Mouse (Mus musculus) embryonic fibroblast, embryonic 13.5 days (primary cell): ENCODE results near the gene Tiam1. TPM values are rescaled to one million over a fixed set of nuclear protein-coding genes. Genes with fewer than 3 reads are reported as not detected.

Experiments
- H3K27ac ChIP-seq: 2 replicates; pipeline ENCODE4 v1.5.1; 2012; ENCODE audit warnings: low read length, control low read depth, inconsistent platforms; ENCODE audit not compliant: insufficient read depth
- H3K4me1 ChIP-seq: 2 replicates; pipeline ENCODE4 v1.6.1; 2011; ENCODE audit warnings: low read length; ENCODE audit not compliant: control insufficient read depth, insufficient read depth
- H3K4me3 ChIP-seq: 2 replicates; pipeline ENCODE4 v1.5.1; 2011; ENCODE audit warnings: mild to moderate bottlenecking, control low read depth, low read length; ENCODE audit not compliant: insufficient read depth
- CTCF ChIP-seq: IDR thresholded peaks from 2 replicates; pipeline ENCODE4 v1.5.1; 2011; ENCODE audit warnings: mild to moderate bottlenecking, control low read depth, low read length, moderate library complexity, borderline replicate concordance; ENCODE audit not compliant: insufficient read depth
- POLR2A ChIP-seq: IDR thresholded peaks from 2 replicates; pipeline ENCODE4 v1.6.1; 2011; ENCODE audit warnings: low read depth, mild to moderate bottlenecking, control low read depth, low read length, moderate library complexity
- polyA plus RNA-seq: library from polyadenylated mRNA; stranded (reverse); fragments of >200 nt; gene quantifications from 2 replicates; pipeline ENCODE4 v1.2.4, GENCODE M21; 2011; ENCODE audit warnings: low read depth; ENCODE audit not compliant: missing spikeins, insufficient read length

The Tiam1 gene
- polyA plus RNA-seq, 1 experiment: 17.8 TPM

DNA sequence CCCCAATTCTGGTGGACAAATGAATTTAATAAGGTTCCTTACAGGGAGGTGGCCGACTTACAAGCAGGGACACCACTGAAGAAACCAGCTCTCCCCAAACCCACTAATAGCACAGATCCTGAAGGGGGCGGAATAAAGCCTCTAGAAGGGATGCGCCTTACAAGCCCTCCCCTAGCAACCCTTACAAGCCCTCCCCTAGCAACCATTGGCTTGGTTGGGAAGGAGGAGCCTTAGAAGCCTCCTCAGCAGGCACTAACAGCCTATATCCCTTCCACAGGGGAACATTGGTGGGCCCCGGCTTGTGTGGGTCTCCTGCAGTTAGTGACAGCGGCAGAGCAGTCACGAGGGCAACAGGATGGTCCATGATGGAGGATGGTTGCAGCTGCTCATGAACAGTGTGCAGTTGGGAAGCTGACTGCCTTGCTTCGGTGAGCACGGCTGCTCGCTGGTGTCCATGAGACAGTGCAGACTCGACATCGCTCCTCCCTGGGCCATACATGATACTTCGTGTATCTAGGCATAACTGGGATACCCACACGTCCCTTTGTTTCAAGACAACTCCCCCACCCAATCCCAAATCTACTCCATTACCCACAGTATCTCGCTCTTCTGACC, 90.6 kb downstream of the Tiam1 start:
- TF ChIP-seq POLR2A: no peak
- no peaks in the 10 kb centered on the region for H3K4me1 ChIP-seq
- H3K27ac ChIP-seq: no peak overlapping the region
- no peak overlapping the region for H3K4me3 ChIP-seq

DNA sequence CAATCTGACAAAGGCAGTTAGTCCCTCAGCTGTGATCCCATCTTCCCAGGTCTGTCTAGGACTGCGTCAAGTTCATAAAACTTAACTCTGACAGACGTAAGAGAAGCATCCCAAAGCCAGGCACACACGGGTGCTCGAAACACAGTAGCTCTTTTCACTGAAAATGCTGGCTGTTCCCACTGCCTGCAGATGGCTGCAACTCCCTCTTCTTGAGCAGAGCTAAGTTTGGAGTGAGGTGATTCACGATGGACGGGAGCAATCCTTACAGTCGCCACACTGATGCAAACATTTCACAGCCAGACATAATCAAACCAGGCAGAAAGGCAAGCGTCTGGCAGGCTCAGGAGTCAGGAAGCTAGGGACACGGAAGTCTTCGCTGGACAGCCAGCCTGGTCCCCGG, 91.2 kb downstream of the Tiam1 start:
- no peaks in the 10 kb centered on the region for H3K4me1 ChIP-seq
- no peak overlapping the region for H3K27ac ChIP-seq
- H3K4me3 ChIP-seq: no peak overlapping the region
- TF ChIP-seq POLR2A (no peak), CTCF (no peak)

DNA sequence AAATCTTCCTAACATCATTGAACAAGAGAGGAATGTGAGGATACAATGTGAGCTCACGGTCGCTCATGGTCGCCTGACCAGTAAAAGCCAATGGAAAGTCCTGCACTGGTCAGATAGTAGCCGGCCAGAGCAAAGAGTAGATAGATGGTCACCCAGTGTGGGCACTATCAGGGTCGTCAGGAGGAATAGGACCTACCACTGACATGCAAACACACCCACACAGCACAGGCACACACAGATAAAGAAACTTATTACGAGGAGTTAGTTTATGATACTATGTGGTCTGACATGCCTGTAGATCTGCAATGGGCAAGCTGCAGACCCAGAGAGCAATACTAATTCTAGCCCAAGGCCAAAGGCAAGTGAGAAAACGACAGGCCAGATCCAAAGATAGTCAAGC, 92.5 kb downstream of the Tiam1 start:
- H3K4me3 ChIP-seq: no peak overlapping the region
- no peak overlapping the region for H3K27ac ChIP-seq
- no peak for TF ChIP-seq CTCF
- TF ChIP-seq POLR2A: no peak
- no peaks in the 10 kb centered on the region for H3K4me1 ChIP-seq

DNA sequence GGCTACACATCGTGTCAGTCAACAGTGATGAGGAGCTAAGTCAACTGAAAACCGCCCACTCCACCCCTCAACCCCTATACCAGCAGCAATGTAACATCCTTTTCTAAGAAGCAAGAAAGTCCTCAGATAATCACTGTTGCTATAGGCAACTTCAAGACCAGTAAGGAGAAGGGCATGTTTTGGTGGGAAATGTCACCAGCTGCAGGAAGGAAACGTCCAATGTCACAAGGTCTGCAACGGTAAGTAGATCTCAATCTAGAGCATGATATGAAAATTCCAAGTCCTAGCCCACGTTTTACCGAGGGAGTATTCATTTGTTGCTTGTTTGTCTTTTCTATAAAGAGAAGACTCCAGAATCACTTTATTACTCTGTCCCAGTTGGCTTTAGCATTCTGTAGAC, 95.7 kb downstream of the Tiam1 start:
- Histone ChIP-seq H3K4me1 (no peaks in the 10 kb centered on the region), H3K4me3 (no peak overlapping the region), H3K27ac (no peak overlapping the region)
- TF ChIP-seq CTCF: no peak
- TF ChIP-seq POLR2A: no peak

DNA sequence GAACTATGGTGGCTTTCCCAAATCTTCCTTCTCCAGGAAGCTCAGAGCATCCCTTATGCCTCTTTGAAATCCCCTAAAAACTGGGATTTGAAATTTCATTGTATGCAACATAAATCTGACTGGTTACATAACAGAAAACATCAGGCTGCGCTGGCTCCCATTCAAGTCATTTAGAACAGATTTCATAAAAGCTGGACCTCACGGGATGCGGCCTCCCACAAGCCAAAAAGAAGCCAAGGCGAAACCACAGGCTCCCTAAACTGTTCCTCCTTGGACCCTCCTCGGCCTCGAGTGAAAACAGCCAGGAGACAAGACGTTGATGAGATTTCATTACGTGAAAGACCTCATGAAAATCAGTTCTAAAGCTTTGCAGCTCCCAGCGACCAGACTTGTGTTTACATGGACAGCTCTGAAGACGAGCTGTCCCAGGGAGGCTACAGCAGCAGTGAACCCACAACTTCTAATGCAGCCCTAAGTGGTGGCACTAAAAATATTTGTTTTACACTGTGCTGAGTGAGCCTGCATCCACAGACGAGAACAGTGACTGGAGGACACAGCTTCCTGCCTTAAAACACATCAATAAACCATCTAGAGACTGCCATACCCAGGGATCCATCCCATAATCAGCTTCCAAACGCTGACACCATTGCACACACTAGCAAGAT, 96.9 kb downstream of the Tiam1 start:
- TF ChIP-seq POLR2A (no peak), CTCF (no peak)
- H3K4me1 ChIP-seq: no peaks in the 10 kb centered on the region
- no peak overlapping the region for H3K27ac ChIP-seq
- H3K4me3 ChIP-seq: no peak overlapping the region

DNA sequence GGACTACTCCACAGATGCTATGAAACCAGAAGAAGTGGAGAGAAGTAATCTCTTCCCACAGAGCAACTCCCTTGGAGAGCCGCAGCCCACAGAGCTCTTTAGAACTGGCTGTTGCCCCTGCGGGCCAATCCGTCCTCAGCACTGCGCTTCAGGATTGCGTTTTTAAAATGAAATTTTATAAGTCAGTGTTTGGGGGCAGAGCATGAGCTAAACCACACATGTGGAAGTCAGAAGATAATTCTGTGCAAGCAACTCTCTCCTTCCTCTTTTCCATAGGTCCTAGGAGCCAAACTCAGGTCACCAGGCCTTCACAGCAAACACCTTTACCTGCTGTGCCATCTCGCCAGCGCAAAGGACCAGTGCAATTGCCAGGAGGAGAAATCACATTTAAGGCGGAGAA, 98.0 kb downstream of the Tiam1 start:
- TF ChIP-seq CTCF: no peak
- no peak for TF ChIP-seq POLR2A
- Histone ChIP-seq H3K27ac (no peak overlapping the region), H3K4me3 (no peak overlapping the region), H3K4me1 (no peaks in the 10 kb centered on the region)

DNA sequence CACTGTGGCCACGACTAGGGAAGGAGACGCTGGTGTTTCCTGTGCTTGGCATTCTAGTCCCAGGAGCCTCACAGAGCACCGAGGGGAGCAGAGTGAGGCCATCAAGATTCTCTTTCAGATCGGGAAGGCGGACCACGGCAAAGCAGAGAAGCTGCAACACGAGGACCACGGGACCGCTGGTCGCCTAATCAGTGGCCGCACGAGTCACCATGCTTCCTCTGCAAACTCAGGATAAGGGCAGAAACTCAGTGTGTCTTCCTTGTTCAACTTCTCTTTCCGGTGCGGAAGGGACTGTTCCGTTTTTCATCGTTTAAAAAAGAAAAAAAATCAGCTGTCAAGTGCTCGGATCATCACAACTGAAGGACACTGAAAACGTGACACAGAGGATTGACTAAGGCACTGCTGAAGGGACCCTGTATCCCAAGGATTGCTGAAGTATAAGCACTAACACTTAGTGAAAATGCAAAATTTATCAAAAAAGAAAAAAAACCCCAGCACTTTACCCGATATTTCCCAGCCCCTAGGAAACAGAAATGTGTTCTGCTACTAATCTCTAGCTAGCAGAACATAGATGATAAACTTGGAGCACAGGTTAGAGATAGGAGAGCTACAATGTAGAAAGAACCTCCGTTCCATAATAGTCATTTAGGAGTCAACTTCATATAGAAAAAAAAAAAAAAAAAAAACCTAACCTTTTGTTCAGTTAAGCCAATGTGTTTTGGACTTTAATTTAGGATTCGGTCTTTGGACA, 99.4 kb downstream of the Tiam1 start:
- Histone ChIP-seq H3K4me1 (no peaks in the 10 kb centered on the region), H3K4me3 (no peak overlapping the region), H3K27ac (no peak overlapping the region)
- TF ChIP-seq CTCF (no peak), POLR2A (no peak)

DNA sequence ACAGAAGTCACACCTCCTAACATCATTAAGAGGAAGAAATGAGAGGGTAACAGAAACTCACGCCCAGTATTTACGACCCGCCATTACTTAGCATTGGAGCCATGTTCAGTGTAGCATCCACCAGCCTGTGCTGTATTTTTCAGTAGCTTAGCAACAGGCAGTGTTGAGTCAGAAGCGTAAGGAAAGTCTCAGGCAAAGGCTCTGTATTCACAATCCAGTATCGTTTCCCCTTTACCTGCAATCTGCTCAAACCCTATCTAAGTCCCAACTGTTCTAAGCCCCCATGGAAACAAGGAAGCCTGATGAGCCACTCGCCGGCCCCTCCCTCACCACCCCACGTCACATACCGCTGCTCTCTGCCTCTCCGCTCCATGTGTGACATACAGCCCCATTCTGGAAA, 100.7 kb downstream of the Tiam1 start:
- Histone ChIP-seq H3K4me1 (no peaks in the 10 kb centered on the region), H3K4me3 (no peak overlapping the region), H3K27ac (no peak overlapping the region)
- no peak for TF ChIP-seq CTCF
- no peak for TF ChIP-seq POLR2A

DNA sequence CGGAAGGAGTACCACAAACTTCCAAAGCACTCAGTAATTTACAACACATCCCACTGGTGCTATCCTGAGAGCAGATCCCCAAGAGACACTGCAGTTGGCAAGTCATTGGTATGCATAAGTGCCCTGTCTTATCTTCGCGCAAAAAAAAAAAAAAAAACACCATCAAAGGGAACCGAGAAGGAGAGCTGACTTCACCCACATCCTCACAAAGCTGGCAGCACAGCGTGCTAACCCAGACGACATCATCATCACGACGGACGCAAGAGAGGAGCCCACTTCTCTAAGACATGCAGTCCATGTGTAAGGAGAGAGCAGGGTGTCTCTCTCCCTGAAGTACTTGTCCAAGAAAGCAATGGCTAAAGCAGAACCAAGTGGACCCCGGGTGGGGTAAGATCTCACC, 101.2 kb downstream of the Tiam1 start:
- Histone ChIP-seq H3K4me3 (no peak overlapping the region), H3K27ac (no peak overlapping the region), H3K4me1 (no peaks in the 10 kb centered on the region)
- TF ChIP-seq POLR2A: no peak
- no peak for TF ChIP-seq CTCF

DNA sequence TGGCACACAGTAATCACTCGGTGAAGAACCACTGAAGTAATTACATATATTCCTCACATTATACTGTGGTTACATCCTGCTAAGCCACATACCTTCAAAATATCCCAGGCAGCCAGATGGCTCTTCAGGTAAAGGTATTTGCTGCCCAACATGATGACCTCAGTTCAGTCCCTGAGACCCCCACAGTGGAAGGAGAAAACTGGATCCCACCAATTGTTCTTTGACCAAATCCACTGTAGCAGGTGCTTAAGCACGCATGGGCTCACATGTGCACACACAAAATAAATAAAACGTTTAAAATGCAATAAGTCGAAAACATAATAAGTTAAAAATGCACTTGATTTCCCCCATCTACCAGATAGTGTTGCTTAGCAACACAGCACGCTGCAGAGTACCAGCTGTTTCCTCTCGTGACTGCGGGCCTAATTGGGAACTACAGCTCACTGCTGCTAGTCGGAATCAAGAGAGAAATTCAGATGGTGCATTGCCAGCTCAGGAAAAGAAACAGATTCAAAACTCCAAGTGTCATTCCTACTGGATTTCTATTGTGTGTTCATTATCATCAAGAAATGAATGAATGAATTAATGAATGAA, 102.7 kb downstream of the Tiam1 start:
- no peak overlapping the region for H3K27ac ChIP-seq
- no peak overlapping the region for H3K4me3 ChIP-seq
- TF ChIP-seq CTCF (no peak), POLR2A (no peak)
- H3K4me1 ChIP-seq: no peaks in the 10 kb centered on the region
